In genomic region chr14:12136536-12136935, GRCm38 (mm10) we compare ENCODE assay signal across 16 mouse cellular contexts.
DNase-seq lines count a peak whose midpoint lies in the region; ATAC-seq and TF ChIP-seq lines count a peak whose summit lies in the region.
"Had no signal": no experiment of that assay in that cellular context is flagged by ENCODE, and none has a peak within 500 bp of the region (broad histone marks: within the 10 kb centered on the region; RNA-seq: fewer than 3 reads in every experiment).

No protein-coding gene starts in this region.

- no peaks in the 10 kb centered on the region; the same call in 1 of the 2 replicates for H3K27me3 ChIP-seq in midbrain, embryonic 16.5 days (ENCODE audit: control insufficient read depth, insufficient read depth, low read depth, low read length)
- H3K27me3 ChIP-seq: embryonic facial prominence, embryonic 12.5 days; forebrain, embryonic 15.5 days; hindbrain, embryonic 15.5 days had no signal

- no peak for ATAC-seq in midbrain, embryonic 16.5 days
- ATAC-seq: forebrain, embryonic 15.5 days had no signal

- H3K9me3 ChIP-seq in midbrain, embryonic 16.5 days (replicated peaks; ENCODE audit: control insufficient read depth, low read length, poor library complexity, severe bottlenecking): no peaks in the 10 kb centered on the region
- H3K9me3 ChIP-seq: embryonic facial prominence, embryonic 12.5 days; forebrain, embryonic 15.5 days; heart, embryonic 10.5 days; hindbrain, embryonic 15.5 days had no signal

- DNase-seq in gastrocnemius, adult 2 months: no peak
- DNase-seq in gastrocnemius, postnatal 14 days: no peak
- DNase-seq in kidney, adult 11 months: peak; percentile 18
- DNase-seq in kidney, adult 8-10 months: no peak
- DNase-seq in layer of hippocampus, adult 2 months (ENCODE audit: low spot score in 2 of 2): no peak
- DNase-seq in layer of hippocampus, postnatal 10 days (ENCODE audit: low spot score in 2 of 2): no peak
- DNase-seq: cerebellum, adult 11-12 months; cerebellum, adult 9-10 months; cerebellum, postnatal 25 days; gastrocnemius, postnatal 10 days had no signal

- H3K4me2 ChIP-seq in midbrain, embryonic 16.5 days (ENCODE audit: low read length): no peak overlapping the region
- H3K4me2 ChIP-seq: embryonic facial prominence, embryonic 12.5 days; forebrain, embryonic 15.5 days; hindbrain, embryonic 15.5 days had no signal

- H3K9ac ChIP-seq in midbrain, embryonic 16.5 days (ENCODE audit: low read depth, low read length): no peak overlapping the region
- H3K9ac ChIP-seq: embryonic facial prominence, embryonic 12.5 days; forebrain, embryonic 15.5 days; hindbrain, embryonic 15.5 days had no signal

- TF ChIP-seq CTCF in gastrocnemius, adult 2 months (IDR thresholded peaks at IDR 0.05): no peak
- TF ChIP-seq CTCF in layer of hippocampus, adult 2 months (conservative IDR thresholded peaks at IDR 0.05): no peak

- 68% methylated on average over 4 of the region's 4 CpGs for WGBS in midbrain, embryonic 16.5 days

- H3K4me1 ChIP-seq in brown adipose tissue, adult 24 weeks (ENCODE audit: control insufficient read depth, insufficient read depth, insufficient read length, low read length): peaks cover 37% of the 10 kb centered on the region
- H3K4me1 ChIP-seq in midbrain, embryonic 16.5 days (ENCODE audit: control insufficient read depth, insufficient read depth, low read length): peaks cover 2% of the 10 kb centered on the region; the same call in 1 of the 2 replicates
- H3K4me1 ChIP-seq: embryonic facial prominence, embryonic 12.5 days; heart, embryonic 10.5 days had no signal

- no peak overlapping the region for H3K4me3 ChIP-seq in gastrocnemius, adult 2 months
- no peak overlapping the region for H3K4me3 ChIP-seq in layer of hippocampus, adult 2 months
- H3K4me3 ChIP-seq in brown adipose tissue, adult 24 weeks (ENCODE audit: insufficient read depth, low read depth, low read length): no peak overlapping the region
- H3K4me3 ChIP-seq in midbrain, embryonic 16.5 days (ENCODE audit: low read depth, low read length): no peak overlapping the region
- H3K4me3 ChIP-seq: embryonic facial prominence, embryonic 12.5 days; forebrain, embryonic 15.5 days; heart, embryonic 10.5 days; hindbrain, embryonic 15.5 days had no signal

- H3K36me3 ChIP-seq in midbrain, embryonic 16.5 days (ENCODE audit: control insufficient read depth, insufficient read depth, low read length): no peaks in the 10 kb centered on the region
- H3K36me3 ChIP-seq: forebrain, embryonic 15.5 days; heart, embryonic 10.5 days; hindbrain, embryonic 15.5 days had no signal

- H3K27ac ChIP-seq in gastrocnemius, adult 2 months: peak overlapping the region; percentile 67
- H3K27ac ChIP-seq in layer of hippocampus, adult 2 months: peak overlapping the region; percentile 3
- peak overlapping the region; percentile 78 for H3K27ac ChIP-seq in brown adipose tissue, adult 24 weeks (replicated peaks; ENCODE audit: low read depth, low read length)
- no peak overlapping the region for H3K27ac ChIP-seq in midbrain, embryonic 16.5 days (ENCODE audit: low read length)
- H3K27ac ChIP-seq: embryonic facial prominence, embryonic 12.5 days; forebrain, embryonic 15.5 days; heart, embryonic 10.5 days; hindbrain, embryonic 15.5 days had no signal

- intact Hi-C loops in gastrocnemius, adult 2 months (cut with DNase I): loop anchor here (10.0 kb wide), 3 partner anchors 272 to 832 kb away; no protein-coding TSS in a partner anchor
- intact Hi-C loops in gastrocnemius, postnatal 14 days (cut with DNase I; ENCODE audit: low total_unique reads): no loop called here
